Mouse (Mus musculus) MEL (cell line): ENCODE results near the gene Adamts15.

Experiments used
- CTCF ChIP-seq, 3 experiments: IDR thresholded peaks in 2 of 3; conservative IDR thresholded peaks in 1 of 3; 2 replicates each; pipeline ENCODE4 v1.5.1; 2011 to 2012; ENCODE audit warnings: low read length in 3 of 3, low read depth in 2 of 3, mild to moderate bottlenecking in 2 of 3, improper control_type of control experiment in 1 of 3, inconsistent platforms in 1 of 3, mixed read lengths in 1 of 3, moderate library complexity in 1 of 3; ENCODE audit not compliant: control insufficient read depth in 1 of 3, insufficient read depth in 1 of 3, poor library complexity in 1 of 3, severe bottlenecking in 1 of 3
- EP300 ChIP-seq, 2 experiments: IDR thresholded peaks; 2 replicates each; pipeline ENCODE4 v1.6.1; 2011; ENCODE audit warnings: improper control_type of control experiment in 2 of 2, low read length in 2 of 2, low read depth in 1 of 2, mild to moderate bottlenecking in 1 of 2
- GATA1 ChIP-seq: IDR thresholded peaks from 2 replicates; pipeline ENCODE4 v1.6.1; 2011; ENCODE audit warnings: low read depth, low read length, improper control_type of control experiment
- MAFK ChIP-seq: IDR thresholded peaks from 2 replicates; pipeline ENCODE4 v1.6.1; 2011; ENCODE audit warnings: low read depth, mild to moderate bottlenecking, low read length, improper control_type of control experiment, borderline replicate concordance
- MAX ChIP-seq: IDR thresholded peaks from 2 replicates; pipeline ENCODE4 v1.6.1; 2011; ENCODE audit warnings: low read length, improper control_type of control experiment
- POLR2A ChIP-seq, 2 experiments: IDR thresholded peaks; 2 replicates each; pipeline ENCODE4 v1.6.1; 2011 to 2012; ENCODE audit warnings: low read length in 2 of 2, mild to moderate bottlenecking in 2 of 2, control low read depth in 1 of 2, improper control_type of control experiment in 1 of 2, low read depth in 1 of 2, moderate library complexity in 1 of 2; ENCODE audit not compliant: control insufficient read depth in 1 of 2, insufficient read depth in 1 of 2, poor library complexity in 1 of 2
- SMC3 ChIP-seq: IDR thresholded peaks from 2 replicates; pipeline ENCODE4 v1.6.1; 2011; ENCODE audit warnings: low read depth, low read length, improper control_type of control experiment
- USF1 ChIP-seq: IDR thresholded peaks from 2 replicates; pipeline ENCODE4 v1.6.1; 2014; ENCODE audit warnings: low read depth, mild to moderate bottlenecking, inconsistent platforms, low read length, improper control_type of control experiment, moderate library complexity
- ZMIZ1 ChIP-seq: IDR thresholded peaks from 2 replicates; pipeline ENCODE4 v1.6.1; 2012; ENCODE audit warnings: low read depth, mild to moderate bottlenecking, inconsistent platforms, low read length, improper control_type of control experiment, moderate library complexity
- ZNF384 ChIP-seq: IDR thresholded peaks from 2 replicates; pipeline ENCODE4 v1.6.1; 2012; ENCODE audit warnings: low read depth, mild to moderate bottlenecking, inconsistent platforms, low read length, improper control_type of control experiment

DNA sequence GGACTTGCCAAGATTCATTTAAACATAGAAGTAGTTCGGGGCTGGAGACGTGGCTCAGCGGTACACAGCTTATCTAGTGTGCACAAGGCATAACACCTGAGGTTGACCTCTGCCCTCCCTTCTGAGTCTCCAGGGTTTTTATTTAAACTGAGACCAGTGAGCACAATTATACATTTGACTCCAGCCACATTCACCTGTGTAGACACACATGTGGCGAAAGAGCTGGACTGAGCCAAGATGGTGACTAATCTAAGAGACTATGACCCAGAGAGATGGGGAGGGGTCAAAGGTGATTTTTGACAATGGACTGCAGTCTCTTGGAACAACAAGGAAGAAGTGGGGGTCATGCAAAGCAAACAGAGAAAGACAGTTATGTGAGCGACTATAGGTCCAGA, 14.0 kb downstream of the Adamts15 start:
- TF ChIP-seq MAX (no peak), CTCF (IDR thresholded peaks at IDR 0.05 in 2 of 3, conservative IDR thresholded peaks at IDR 0.05 in 1 of 3; ENCODE audit: control insufficient read depth in 1 of 3, insufficient read depth in 1 of 3, low read depth in 2 of 3, low read length in 3 of 3, poor library complexity in 1 of 3, severe bottlenecking in 1 of 3) (no peak), ZNF384 (no peak), SMC3 (no peak), ZMIZ1 (no peak), GATA1 (no peak), EP300 (IDR thresholded peaks at IDR 0.05; ENCODE audit: low read depth in 1 of 2, low read length in 2 of 2) (no peak), USF1 (no peak), POLR2A (IDR thresholded peaks at IDR 0.05; ENCODE audit: control insufficient read depth in 1 of 2, insufficient read depth in 1 of 2, low read depth in 1 of 2, low read length in 2 of 2, poor library complexity in 1 of 2) (no peak), MAFK (no peak)
